Mouse (Mus musculus) brain, embryonic 14.5 days (tissue): Measurements from ENCODE around the gene Gtf2f1.

ENCODE experiments used
- CTCF ChIP-seq: fragments of 200-500 bp; IDR thresholded peaks from 2 replicates; pipeline ENCODE4 v1.5.1; 2012; ENCODE audit warnings: inconsistent platforms, mild to moderate bottlenecking, moderate library complexity, borderline replicate concordance; ENCODE audit not compliant: insufficient read depth, insufficient read length; ENCODE audit errors: extremely low read depth
- POLR2A ChIP-seq: fragments of 200-500 bp; IDR thresholded peaks from 2 replicates; pipeline ENCODE4 v1.6.1; 2012; ENCODE audit warnings: mild to moderate bottlenecking, inconsistent platforms, borderline replicate concordance; ENCODE audit not compliant: poor library complexity, insufficient read depth, insufficient read length, severe bottlenecking; ENCODE audit errors: extremely low read depth

DNA sequence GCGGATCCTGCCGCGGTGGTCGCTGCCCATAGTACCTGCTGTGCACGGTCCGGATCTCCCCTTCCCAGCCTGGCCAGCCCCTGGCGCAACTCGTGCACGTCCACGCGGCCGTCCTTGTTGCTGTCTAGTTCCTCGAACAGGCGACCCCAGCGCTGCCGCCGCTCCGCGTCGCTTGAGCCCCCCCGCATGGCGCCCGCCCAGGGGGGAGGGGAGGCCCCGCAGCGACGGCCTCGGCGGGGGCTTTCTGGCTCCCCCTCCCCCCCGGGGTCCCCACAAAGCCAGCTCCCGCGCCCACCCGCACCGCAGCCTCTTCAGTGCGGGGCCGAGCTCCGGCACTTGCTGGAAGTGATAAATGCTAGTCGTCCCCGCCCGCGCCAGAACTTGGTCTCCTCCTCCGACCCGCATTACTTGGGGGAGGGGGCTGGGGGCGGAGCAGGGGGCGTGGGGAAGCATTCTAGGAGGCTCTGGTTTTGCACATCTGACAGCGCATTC is 48.4 kb upstream of the Gtf2f1 start, which contains the start of gene Slc25a23:
- TF ChIP-seq CTCF (no peak), POLR2A (0 out of 2 replicates have a peak, but pooled peaks have one; percentile 39)
